Mouse (Mus musculus) MEL (cell line): Measurements from ENCODE around the gene Peg12. TPM values are rescaled to one million over a fixed set of nuclear protein-coding genes. Genes with fewer than 3 reads are reported as not detected.

Source experiments
- DNase-seq: peaks from one replicate; pipeline ENCODE4 v3.0.0; 2011; ENCODE audit warnings: low read depth, low spot score
- H3K27ac ChIP-seq: 2 replicates; pipeline ENCODE4 v1.5.1; 2012; ENCODE audit warnings: low read depth, mild to moderate bottlenecking, control low read depth, low read length, moderate library complexity; ENCODE audit not compliant: control insufficient read depth
- H3K27me3 ChIP-seq, 2 experiments: fragments of 150-350 bp in 1 of 2; sonication (generic) in 1 of 2; 2 replicates each; pipeline ENCODE4 v1.6.1; 2012; ENCODE audit warnings: low read length in 2 of 2, mild to moderate bottlenecking in 2 of 2, improper control_type of control experiment in 1 of 2, moderate library complexity in 1 of 2; ENCODE audit not compliant: insufficient read depth in 2 of 2, control insufficient read depth in 1 of 2
- H3K36me3 ChIP-seq, 2 experiments: 2 replicates each; pipeline ENCODE4 v1.6.1; 2012 to 2014; ENCODE audit warnings: low read length in 2 of 2, improper control_type of control experiment in 1 of 2, inconsistent platforms in 1 of 2, mild to moderate bottlenecking in 1 of 2; ENCODE audit not compliant: insufficient read depth in 2 of 2, control insufficient read depth in 1 of 2
- H3K4me1 ChIP-seq, 2 experiments: fragments of 150-350 bp in 1 of 2; sonication (generic) in 1 of 2; 2 replicates each; pipeline ENCODE4 v1.6.1; 2012; ENCODE audit warnings: low read length in 2 of 2, improper control_type of control experiment in 1 of 2, mild to moderate bottlenecking in 1 of 2; ENCODE audit not compliant: insufficient read depth in 2 of 2, control insufficient read depth in 1 of 2
- H3K4me3 ChIP-seq, 2 experiments: fragments of 150-350 bp in 1 of 2; sonication (generic) in 1 of 2; 2 replicates each; pipeline ENCODE4 v1.5.1; 2012; ENCODE audit warnings: low read depth in 2 of 2, low read length in 2 of 2, mild to moderate bottlenecking in 2 of 2, moderate library complexity in 2 of 2, control low read depth in 1 of 2, improper control_type of control experiment in 1 of 2; ENCODE audit not compliant: control insufficient read depth in 1 of 2, insufficient read depth in 1 of 2
- H3K79me2 ChIP-seq: 2 replicates; pipeline ENCODE4 v1.6.1; 2012; ENCODE audit warnings: mild to moderate bottlenecking, low read length, moderate library complexity; ENCODE audit not compliant: control insufficient read depth, poor library complexity, insufficient read depth
- H3K9ac ChIP-seq: 2 replicates; pipeline ENCODE4 v1.6.1; 2012; ENCODE audit warnings: low read depth, mild to moderate bottlenecking, control low read depth, low read length, moderate library complexity; ENCODE audit not compliant: control insufficient read depth, poor library complexity, severe bottlenecking
- H3K9me3 ChIP-seq: fragments of 150-350 bp; sonication (generic); replicated peaks from 2 replicates; pipeline ENCODE4 v1.6.1; 2012; ENCODE audit warnings: mild to moderate bottlenecking, low read length, improper control_type of control experiment, moderate library complexity; ENCODE audit not compliant: insufficient read depth
- CHD2 ChIP-seq: IDR thresholded peaks from 2 replicates; pipeline ENCODE4 v1.6.1; 2011; ENCODE audit warnings: low read length, improper control_type of control experiment
- E2F4 ChIP-seq: IDR thresholded peaks from 2 replicates; pipeline ENCODE4 v1.6.1; 2011; ENCODE audit warnings: low read depth, low read length, improper control_type of control experiment, borderline replicate concordance
- ETS1 ChIP-seq: IDR thresholded peaks from 2 replicates; pipeline ENCODE4 v1.6.1; 2012; ENCODE audit warnings: low read depth, mild to moderate bottlenecking, inconsistent platforms, low read length, improper control_type of control experiment, moderate library complexity
- MAFK ChIP-seq: IDR thresholded peaks from 2 replicates; pipeline ENCODE4 v1.6.1; 2011; ENCODE audit warnings: low read depth, mild to moderate bottlenecking, low read length, improper control_type of control experiment, borderline replicate concordance
- NRF1 ChIP-seq: IDR thresholded peaks from 2 replicates; pipeline ENCODE4 v1.6.1; 2014; ENCODE audit warnings: low read depth, mild to moderate bottlenecking, inconsistent platforms, low read length, improper control_type of control experiment, moderate library complexity; ENCODE audit not compliant: poor library complexity, insufficient read depth, severe bottlenecking
- POLR2A ChIP-seq, 2 experiments: IDR thresholded peaks; 2 replicates each; pipeline ENCODE4 v1.6.1; 2011 to 2012; ENCODE audit warnings: low read length in 2 of 2, mild to moderate bottlenecking in 2 of 2, control low read depth in 1 of 2, improper control_type of control experiment in 1 of 2, low read depth in 1 of 2, moderate library complexity in 1 of 2; ENCODE audit not compliant: control insufficient read depth in 1 of 2, insufficient read depth in 1 of 2, poor library complexity in 1 of 2
- SIN3A ChIP-seq: IDR thresholded peaks from 2 replicates; pipeline ENCODE4 v1.6.1; 2012; ENCODE audit warnings: low read length, improper control_type of control experiment, inconsistent platforms
- SMC3 ChIP-seq: IDR thresholded peaks from 2 replicates; pipeline ENCODE4 v1.6.1; 2011; ENCODE audit warnings: low read depth, low read length, improper control_type of control experiment
- TAL1 ChIP-seq: IDR thresholded peaks from 2 replicates; pipeline ENCODE4 v1.6.1; 2012; ENCODE audit warnings: mild to moderate bottlenecking, inconsistent platforms, low read length, moderate library complexity, mixed read lengths
- USF1 ChIP-seq: IDR thresholded peaks from 2 replicates; pipeline ENCODE4 v1.6.1; 2014; ENCODE audit warnings: low read depth, mild to moderate bottlenecking, inconsistent platforms, low read length, improper control_type of control experiment, moderate library complexity
- USF2 ChIP-seq, 2 experiments: IDR thresholded peaks; 2 replicates each; pipeline ENCODE4 v1.6.1; 2011 to 2012; ENCODE audit warnings: improper control_type of control experiment in 2 of 2, low read length in 2 of 2, borderline replicate concordance in 1 of 2, inconsistent platforms in 1 of 2, low read depth in 1 of 2, mild to moderate bottlenecking in 1 of 2; ENCODE audit not compliant: insufficient read depth in 1 of 2
- ZMIZ1 ChIP-seq: IDR thresholded peaks from 2 replicates; pipeline ENCODE4 v1.6.1; 2012; ENCODE audit warnings: low read depth, mild to moderate bottlenecking, inconsistent platforms, low read length, improper control_type of control experiment, moderate library complexity
- ZNF384 ChIP-seq: IDR thresholded peaks from 2 replicates; pipeline ENCODE4 v1.6.1; 2012; ENCODE audit warnings: low read depth, mild to moderate bottlenecking, inconsistent platforms, low read length, improper control_type of control experiment
- polyA plus RNA-seq, 2 experiments: library from polyadenylated mRNA; stranded (reverse) in 1 of 2; unstranded in 1 of 2; fragments of >175 nt in 1 of 2; fragments of >200 nt in 1 of 2; gene quantifications; 2 replicates each; pipeline versions ENCODE4 v1.2.1 to v1.2.4; 2012; ENCODE audit warnings: low replicate concordance in 2 of 2, low read depth in 1 of 2; ENCODE audit not compliant: insufficient read length in 2 of 2, insufficient read depth in 1 of 2, missing spikeins in 1 of 2
- total RNA-seq: library from RNA; depleted of rRNA; stranded (reverse); fragments of 300-350 nt; gene quantifications from 2 replicates; pipeline ENCODE4 v1.2.3, GENCODE M21; 2012; rRNA removed

Peg12 gene
- total and polyA plus RNA-seq, 3 experiments: not detected

DNA sequence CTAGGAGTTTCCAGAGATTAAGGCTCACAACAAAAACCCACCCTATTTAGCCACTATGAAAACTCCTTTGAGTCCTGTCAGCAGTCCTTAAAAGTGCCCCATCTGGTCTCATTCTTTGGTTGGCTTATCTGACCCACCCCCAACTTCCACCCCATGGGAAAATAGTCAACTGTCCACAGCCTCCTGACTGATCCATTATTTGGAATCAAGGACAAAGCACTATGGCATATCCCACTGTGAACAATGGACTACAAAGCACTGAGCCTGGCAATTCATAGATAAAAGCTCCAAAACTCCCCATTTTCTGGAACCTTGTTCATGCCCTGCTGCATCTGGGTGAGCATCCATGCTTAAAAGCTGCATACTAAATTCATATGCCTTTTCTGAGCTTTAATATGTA lies 48.1 kb downstream of the Peg12 start:
- Histone ChIP-seq H3K27me3 (no peaks in the 10 kb centered on the region), H3K27ac (no peak overlapping the region), H3K79me2 (no peaks in the 10 kb centered on the region), H3K4me1 (no peaks in the 10 kb centered on the region), H3K36me3 (no peaks in the 10 kb centered on the region), H3K4me3 (no peak overlapping the region), H3K9ac (no peak overlapping the region), H3K9me3 (no peaks in the 10 kb centered on the region)
- no peak for TF ChIP-seq USF1
- no peak for TF ChIP-seq ZMIZ1
- no peak for TF ChIP-seq ETS1
- no peak for DNase-seq

DNA sequence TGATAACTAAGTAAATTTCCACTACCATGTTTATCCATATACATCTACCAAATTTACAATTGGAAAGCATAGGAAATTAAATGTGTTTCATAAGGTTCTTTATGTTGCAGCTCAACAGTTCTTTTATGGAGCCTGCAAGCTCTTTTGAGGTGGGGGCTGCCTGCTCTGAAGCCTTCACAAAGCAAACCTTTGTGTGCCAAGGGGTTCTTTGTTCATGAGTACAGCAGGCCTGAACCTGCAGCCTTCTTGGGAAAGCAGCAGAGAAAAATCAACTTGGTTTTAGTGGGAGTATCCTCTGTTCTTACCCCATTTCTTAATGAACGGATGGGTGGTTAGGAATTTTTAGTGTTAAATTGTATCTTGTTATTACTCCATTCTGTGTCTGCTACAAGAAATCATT lies 49.1 kb downstream of the Peg12 start:
- Histone ChIP-seq H3K79me2 (no peaks in the 10 kb centered on the region), H3K4me1 (no peaks in the 10 kb centered on the region), H3K36me3 (no peaks in the 10 kb centered on the region), H3K27ac (no peak overlapping the region), H3K9ac (no peak overlapping the region), H3K4me3 (no peak overlapping the region), H3K9me3 (no peaks in the 10 kb centered on the region), H3K27me3 (no peaks in the 10 kb centered on the region)
- no peak for TF ChIP-seq E2F4
- TF ChIP-seq POLR2A (IDR thresholded peaks at IDR 0.05; ENCODE audit: control insufficient read depth in 1 of 2, insufficient read depth in 1 of 2, low read depth in 1 of 2, low read length in 2 of 2, poor library complexity in 1 of 2): no peak
- TF ChIP-seq NRF1: no peak
- no peak for TF ChIP-seq ZMIZ1
- no peak for TF ChIP-seq SIN3A
- TF ChIP-seq SMC3: no peak
- no peak for TF ChIP-seq USF2 (IDR thresholded peaks at IDR 0.05; ENCODE audit: borderline replicate concordance in 1 of 2, insufficient read depth in 1 of 2, low read depth in 1 of 2, low read length in 2 of 2)
- TF ChIP-seq CHD2: no peak
- TF ChIP-seq TAL1: no peak
- TF ChIP-seq ZNF384: no peak
- TF ChIP-seq MAFK: no peak
- DNase-seq: no peak

Other genes starting within 250 kb of the Peg12 start
- not detected in 2 replicates for gene Ndn, start 117.9 kb downstream of the Peg12 start, total RNA-seq
- not detected for gene Ndn, start 117.9 kb downstream of the Peg12 start, polyA plus RNA-seq
- gene Magel2, start 87.5 kb downstream of the Peg12 start, total RNA-seq: not detected in 2 replicates
- gene Magel2, start 87.5 kb downstream of the Peg12 start, polyA plus RNA-seq: not detected
- gene Mkrn3, start 44.4 kb downstream of the Peg12 start, total RNA-seq: not detected in 2 replicates
- gene Mkrn3, start 44.4 kb downstream of the Peg12 start, polyA plus RNA-seq: not detected